Mouse (Mus musculus): ENCODE data around the gene Pacs1. TPM values are rescaled to one million over a fixed set of nuclear protein-coding genes. Genes with fewer than 3 reads are reported as not detected.
"Not testable (repeated sequence)": the region's sequence is repeated elsewhere in the genome, so short reads cannot be mapped to it uniquely, and the experiment has no call there.

The Pacs1 gene
- total RNA-seq, 4 experiments from 2014 or later, result 63.3 to 64.7 (median 64.5) TPM

GRCm38 (mm10) chr19:5152261-5152660, 120.7 kb downstream of the Pacs1 start:
- DNase-seq (ENCODE audit: low spot score in 2 of 2), result no peak

- DNase-seq (ENCODE audit: low spot score in 2 of 2), result no peak
Observed at GRCm38 (mm10) chr19:5151741-5152140, 121.2 kb downstream of the Pacs1 start.

GRCm38 (mm10) chr19:5151331-5151730, 121.6 kb downstream of the Pacs1 start:
- DNase-seq (ENCODE audit: low spot score in 2 of 2), result peak; percentile 48 to 61

GRCm38 (mm10) chr19:5150358-5150757, 122.6 kb downstream of the Pacs1 start:
- peak in 1 of 2 experiments; percentile 86 for DNase-seq (ENCODE audit: low spot score in 2 of 2)

- not testable (repeated sequence) for DNase-seq (ENCODE audit: low spot score in 2 of 2)
Observed at GRCm38 (mm10) chr19:5149041-5149440, 123.9 kb downstream of the Pacs1 start.

- DNase-seq (ENCODE audit: low spot score in 2 of 2), result peak in 1 of 2 experiments; percentile 73
Observed at GRCm38 (mm10) chr19:5139640-5140039, 133.3 kb downstream of the Pacs1 start.

- no peak for DNase-seq (ENCODE audit: low spot score in 2 of 2)
Observed at GRCm38 (mm10) chr19:5131237-5131636, 141.7 kb downstream of the Pacs1 start.

GRCm38 (mm10) chr19:5129770-5130169, 143.1 kb downstream of the Pacs1 start:
- DNase-seq (ENCODE audit: low spot score in 2 of 2), result no peak

GRCm38 (mm10) chr19:5124055-5124614, 148.8 kb downstream of the Pacs1 start:
- no peak for DNase-seq (ENCODE audit: low spot score in 2 of 2)

- no peak for DNase-seq (ENCODE audit: low spot score in 2 of 2)
Observed at GRCm38 (mm10) chr19:5123241-5123640, 149.7 kb downstream of the Pacs1 start.

GRCm38 (mm10) chr19:5122492-5122891, 150.4 kb downstream of the Pacs1 start:
- DNase-seq (ENCODE audit: low spot score in 2 of 2), result no peak

- no peak for DNase-seq (ENCODE audit: low spot score in 2 of 2)
Observed at GRCm38 (mm10) chr19:5118384-5118698, 154.6 kb downstream of the Pacs1 start, which contains the start of gene Klc2. Gene Klc2, minus strand, starts transcription at chr19:5118560.

- DNase-seq (ENCODE audit: low spot score in 2 of 2), result peak; percentile 81 to 88
Observed at GRCm38 (mm10) chr19:5117494-5118383, 155.2 kb downstream of the Pacs1 start.

- peak in 1 of 2 experiments; percentile 69 for DNase-seq (ENCODE audit: low spot score in 2 of 2)
Observed at GRCm38 (mm10) chr19:5113783-5114182, 159.1 kb downstream of the Pacs1 start.

- no peak for DNase-seq (ENCODE audit: low spot score in 2 of 2)
Observed at GRCm38 (mm10) chr19:5109659-5110453, 163.1 kb downstream of the Pacs1 start.

GRCm38 (mm10) chr19:5108702-5109101, 164.2 kb downstream of the Pacs1 start:
- DNase-seq (ENCODE audit: low spot score in 2 of 2), result no peak

- no peak for DNase-seq (ENCODE audit: low spot score in 2 of 2)
Observed at GRCm38 (mm10) chr19:5108271-5108575, 164.7 kb downstream of the Pacs1 start.

- no peak for DNase-seq (ENCODE audit: low spot score in 2 of 2)
Observed at GRCm38 (mm10) chr19:5107556-5108270, 165.2 kb downstream of the Pacs1 start.

GRCm38 (mm10) chr19:5106731-5107191, 166.2 kb downstream of the Pacs1 start, which contains the start of gene Rab1b:
Gene Rab1b, minus strand, starts transcription at chr19:5107072.
- DNase-seq (ENCODE audit: low spot score in 2 of 2), result peak; percentile 98

- no peak for DNase-seq (ENCODE audit: low spot score in 2 of 2)
Observed at GRCm38 (mm10) chr19:5106074-5106473, 166.8 kb downstream of the Pacs1 start.
